Mouse (Mus musculus) stomach, embryonic 15.5 days (tissue): ENCODE results near the gene Gabpb2. TPM values are rescaled to one million over a fixed set of nuclear protein-coding genes. Genes with fewer than 3 reads are reported as not detected.
"Not testable (repeated sequence)": the region's sequence is repeated elsewhere in the genome, so short reads cannot be mapped to it uniquely, and the experiment has no call there.

ENCODE experiments used
- ATAC-seq: fragments of 200-750 bp; cut with Nextera tagmentation; 2 replicates; pipeline ENCODE4 v1.8.0; 2017; ENCODE audit warnings: low read depth, moderate number of reproducible peaks, moderate TSS enrichment; ENCODE audit not compliant: insufficient read depth, low FRiP score
- H3K27ac ChIP-seq: fragments of 300-500 bp; sonication (generic); 2 replicates; pipeline ENCODE4 v1.5.1; 2015; ENCODE audit warnings: mild to moderate bottlenecking, inconsistent platforms
- H3K27me3 ChIP-seq: fragments of 300-500 bp; sonication (generic); replicated peaks from 2 replicates; pipeline ENCODE4 v1.6.1; 2015; ENCODE audit warnings: inconsistent platforms
- H3K36me3 ChIP-seq: fragments of 300-500 bp; sonication (generic); 2 replicates; pipeline ENCODE4 v1.6.1; 2015; ENCODE audit warnings: inconsistent platforms
- H3K4me1 ChIP-seq: fragments of 300-500 bp; sonication (generic); 2 replicates; pipeline ENCODE4 v1.6.1; 2015; ENCODE audit warnings: inconsistent platforms
- H3K4me2 ChIP-seq: fragments of 300-500 bp; sonication (generic); 2 replicates; pipeline ENCODE4 v1.6.1; 2015; ENCODE audit warnings: mild to moderate bottlenecking, inconsistent platforms
- H3K4me3 ChIP-seq: fragments of 300-500 bp; sonication (generic); replicated peaks from 2 replicates; pipeline ENCODE4 v1.5.1; 2015; ENCODE audit warnings: inconsistent platforms
- H3K9ac ChIP-seq: fragments of 300-500 bp; sonication (generic); 2 replicates; pipeline ENCODE4 v1.6.1; 2015; ENCODE audit warnings: inconsistent platforms
- H3K9me3 ChIP-seq: fragments of 300-500 bp; sonication (generic); 2 replicates; pipeline ENCODE4 v1.6.1; 2016; ENCODE audit warnings: inconsistent platforms
- WGBS: fragments of 180-500 bp; shearing (Covaris S2); methylation state at CpG from one replicate; pipeline ENCODE4 v1.1.7; 2015; 5-methylcytosine and 5-hydroxymethylcytosine counted together
- polyA plus RNA-seq: library from polyadenylated mRNA; unstranded; fragments of >200 nt; fragmentation: Nextera tagmentation; extraction: Ambion mirVana; gene quantifications from 2 replicates; pipeline ENCODE4 v1.2.1, GENCODE M21; 2015

Gene Gabpb2
- polyA plus RNA-seq, 1 experiment from 2014 or later: 11.4 TPM

- Histone ChIP-seq H3K27me3 (no peaks in the 10 kb centered on the region), H3K4me2 (no peak overlapping the region), H3K36me3 (peaks cover 9% of the 10 kb centered on the region), H3K27ac (peak overlapping the region; percentile 21; the same call in 1 of the 2 replicates), H3K9ac (no peak overlapping the region), H3K4me3 (peak overlapping the region; percentile 15; the same call in 1 of the 2 replicates), H3K9me3 (no peaks in the 10 kb centered on the region), H3K4me1 (no peaks in the 10 kb centered on the region)
- WGBS: 83% methylated on average over 9 of the region's 9 CpGs
- no peak for ATAC-seq
Measured at GRCm38 (mm10) chr3:95141474-95141873, 76.2 kb downstream of the Gabpb2 start.

GRCm38 (mm10) chr3:95140795-95141194 is 76.9 kb downstream of the Gabpb2 start:
- 93% methylated on average over 6 of the region's 6 CpGs for WGBS

DNA sequence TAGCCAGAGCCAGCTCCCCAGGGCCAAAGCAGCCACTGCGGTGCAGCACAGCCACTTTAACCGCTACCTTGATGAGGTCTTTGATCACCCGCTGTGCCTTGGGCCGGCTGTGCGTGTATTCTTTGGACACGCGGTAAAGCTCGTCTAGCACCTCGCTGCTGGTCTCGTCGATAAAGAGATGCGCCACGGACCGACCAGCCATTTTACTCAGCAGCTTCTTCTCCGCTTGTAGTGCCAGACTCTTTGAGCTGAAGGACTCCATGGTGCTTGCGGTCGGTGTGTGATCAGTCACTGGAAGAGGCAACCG is 77.5 kb downstream of the Gabpb2 start:
- no peak for ATAC-seq
- peaks cover 9% of the 10 kb centered on the region for H3K36me3 ChIP-seq
- H3K4me2 ChIP-seq: peak overlapping the region; percentile 11; the same call in 1 of the 2 replicates
- H3K9me3 ChIP-seq: no peaks in the 10 kb centered on the region
- no peak overlapping the region for H3K9ac ChIP-seq
- no peaks in the 10 kb centered on the region for H3K27me3 ChIP-seq
- 62% methylated on average over 18 of the region's 18 CpGs for WGBS
- no peak overlapping the region for H3K27ac ChIP-seq
- no peak overlapping the region for H3K4me3 ChIP-seq
- peaks cover 3% of the 10 kb centered on the region; the same call in 1 of the 2 replicates for H3K4me1 ChIP-seq

More at GRCm38 (mm10) chr3:95140795-95141194, 76.9 kb downstream of the Gabpb2 start:
- Histone ChIP-seq H3K4me3 (no peak overlapping the region), H3K27me3 (no peaks in the 10 kb centered on the region), H3K4me2 (no peak overlapping the region), H3K4me1 (no peaks in the 10 kb centered on the region), H3K27ac (no peak overlapping the region), H3K9me3 (no peaks in the 10 kb centered on the region), H3K9ac (no peak overlapping the region), H3K36me3 (peaks cover 9% of the 10 kb centered on the region)
- ATAC-seq: no peak

GRCm38 (mm10) chr3:95139586-95140288 is 78.0 kb downstream of the Gabpb2 start:
- Histone ChIP-seq H3K4me3 (no peak overlapping the region), H3K9me3 (no peaks in the 10 kb centered on the region), H3K4me1 (peaks cover 7% of the 10 kb centered on the region; the same call in 1 of the 2 replicates), H3K4me2 (peak overlapping the region; percentile 11; the same call in 1 of the 2 replicates), H3K27me3 (no peaks in the 10 kb centered on the region), H3K36me3 (peaks cover 9% of the 10 kb centered on the region), H3K9ac (no peak overlapping the region), H3K27ac (no peak overlapping the region)
- WGBS: 69% methylated on average over 25 of the region's 25 CpGs
- ATAC-seq: no peak

- Histone ChIP-seq H3K27ac (no peak overlapping the region), H3K36me3 (peaks cover 5% of the 10 kb centered on the region), H3K4me3 (no peak overlapping the region), H3K4me2 (no peak overlapping the region), H3K4me1 (peaks cover 10% of the 10 kb centered on the region; the same call in 1 of the 2 replicates), H3K27me3 (no peaks in the 10 kb centered on the region), H3K9me3 (no peaks in the 10 kb centered on the region), H3K9ac (no peak overlapping the region)
- no peak for ATAC-seq
- 87% methylated on average over 3 of the region's 3 CpGs for WGBS
Measured at GRCm38 (mm10) chr3:95136336-95136735, 81.4 kb downstream of the Gabpb2 start.

- H3K27ac ChIP-seq: no peak overlapping the region
- H3K9me3 ChIP-seq: no peaks in the 10 kb centered on the region
- no peaks in the 10 kb centered on the region for H3K36me3 ChIP-seq
- ATAC-seq: no peak
- peaks cover 10% of the 10 kb centered on the region; the same call in 1 of the 2 replicates for H3K4me1 ChIP-seq
- peak overlapping the region; percentile 64 for H3K4me2 ChIP-seq
- H3K27me3 ChIP-seq: no peaks in the 10 kb centered on the region
- H3K9ac ChIP-seq: no peak overlapping the region
- H3K4me3 ChIP-seq: peak overlapping the region; percentile 37
- 77% methylated on average over 7 of the region's 7 CpGs for whole genome bisulfite sequencing
Measured at GRCm38 (mm10) chr3:95135433-95136052, 82.2 kb downstream of the Gabpb2 start.

- no peak for ATAC-seq
- no peak overlapping the region for H3K27ac ChIP-seq
- H3K27me3 ChIP-seq: no peaks in the 10 kb centered on the region
- peak overlapping the region; percentile 64 for H3K4me2 ChIP-seq
- peak overlapping the region; percentile 37 for H3K4me3 ChIP-seq
- H3K9me3 ChIP-seq: no peaks in the 10 kb centered on the region
- no peak overlapping the region for H3K9ac ChIP-seq
- 19% methylated on average over 6 of the region's 6 CpGs for WGBS
- no peaks in the 10 kb centered on the region for H3K36me3 ChIP-seq
- peaks cover 10% of the 10 kb centered on the region; the same call in 1 of the 2 replicates for H3K4me1 ChIP-seq
Measured at GRCm38 (mm10) chr3:95135023-95135422, 82.7 kb downstream of the Gabpb2 start.

DNA sequence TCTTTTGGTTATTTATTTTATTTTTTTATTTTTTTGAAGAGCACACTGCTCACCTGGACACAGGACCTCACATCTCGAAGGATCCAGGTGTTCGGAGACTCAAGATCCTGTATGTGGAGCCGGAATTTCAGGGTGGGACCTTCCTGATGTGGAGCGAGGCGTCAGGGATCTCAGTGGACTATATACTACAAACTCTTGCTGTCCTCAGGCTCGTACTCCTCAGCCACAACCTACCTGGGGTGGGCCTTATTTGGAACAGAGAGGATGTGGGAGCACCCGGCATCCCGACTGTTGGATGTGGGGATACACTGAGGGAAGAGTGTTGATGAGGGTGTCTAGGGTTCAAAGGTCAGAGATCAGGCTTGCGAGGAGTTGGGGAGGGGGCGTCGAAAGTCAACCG is 83.6 kb downstream of the Gabpb2 start:
- not testable (repeated sequence) for H3K9me3 ChIP-seq, H3K4me2 ChIP-seq, H3K36me3 ChIP-seq, H3K9ac ChIP-seq, H3K27me3 ChIP-seq, H3K27ac ChIP-seq
- Histone ChIP-seq H3K4me1 (peaks cover 10% of the 10 kb centered on the region; the same call in 1 of the 2 replicates), H3K4me3 (peak overlapping the region; percentile 65; the same call in 1 of the 2 replicates)
- peak; percentile 53 for ATAC-seq
- whole genome bisulfite sequencing: no CpG with 5 or more reads among the region's 12 CpGs

DNA sequence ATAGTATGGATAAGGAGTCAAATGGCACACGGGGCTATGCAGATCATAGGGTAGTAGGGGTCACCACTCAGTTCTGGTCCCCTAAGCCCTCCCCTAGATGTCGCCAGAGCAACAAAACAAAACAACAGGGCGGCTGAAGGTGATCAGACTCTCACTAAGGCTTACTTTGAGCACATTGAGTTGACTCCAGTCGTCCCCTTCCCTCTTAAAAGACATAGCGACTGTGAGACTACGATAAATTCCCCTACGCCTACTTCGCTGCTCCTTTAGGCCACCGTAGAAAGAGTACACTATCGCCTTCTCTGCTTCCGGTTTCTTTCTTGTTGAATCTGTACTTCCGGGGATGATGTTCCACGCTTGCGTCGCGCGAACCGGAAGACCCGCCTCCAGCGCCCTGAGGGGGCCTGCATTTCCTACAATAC is 84.0 kb downstream of the Gabpb2 start, which contains the start of the genes Scnm1 and Lysmd1:
Gene Scnm1, minus strand, starts transcription at position 332 of the 422 bp plus-strand sequence.
Gene Lysmd1, plus strand, starts transcription at position 409 of the 422 bp plus-strand sequence.
- Histone ChIP-seq H3K4me2 (peak within 1 kb of the TSS; percentile 87), H3K9ac (peak within 1 kb of the TSS; percentile 60; the same call in 1 of the 2 replicates), H3K9me3 (no peaks in the 10 kb centered on the region), H3K27me3 (no peaks in the 10 kb centered on the region), H3K4me1 (peaks cover 10% of the 10 kb centered on the region; the same call in 1 of the 2 replicates), H3K27ac (peak within 1 kb of the TSS; percentile 80; the same call in 1 of the 2 replicates), H3K36me3 (no peaks in the 10 kb centered on the region), H3K4me3 (peak within 1 kb of the TSS; percentile 65)
- WGBS: under 1% methylated on average over 20 of the region's 20 CpGs
- peak; percentile 94 for ATAC-seq

GRCm38 (mm10) chr3:95133176-95133575 is 84.5 kb downstream of the Gabpb2 start:
- Histone ChIP-seq H3K36me3 (no peaks in the 10 kb centered on the region), H3K4me2 (peak overlapping the region; percentile 87), H3K9me3 (no peaks in the 10 kb centered on the region), H3K27me3 (no peaks in the 10 kb centered on the region), H3K27ac (peak overlapping the region; percentile 80; the same call in 1 of the 2 replicates), H3K9ac (peak overlapping the region; percentile 60; the same call in 1 of the 2 replicates), H3K4me3 (peak overlapping the region; percentile 65), H3K4me1 (peaks cover 10% of the 10 kb centered on the region; the same call in 1 of the 2 replicates)
- 49% methylated on average over 11 of the region's 11 CpGs for WGBS
- no peak for ATAC-seq

DNA sequence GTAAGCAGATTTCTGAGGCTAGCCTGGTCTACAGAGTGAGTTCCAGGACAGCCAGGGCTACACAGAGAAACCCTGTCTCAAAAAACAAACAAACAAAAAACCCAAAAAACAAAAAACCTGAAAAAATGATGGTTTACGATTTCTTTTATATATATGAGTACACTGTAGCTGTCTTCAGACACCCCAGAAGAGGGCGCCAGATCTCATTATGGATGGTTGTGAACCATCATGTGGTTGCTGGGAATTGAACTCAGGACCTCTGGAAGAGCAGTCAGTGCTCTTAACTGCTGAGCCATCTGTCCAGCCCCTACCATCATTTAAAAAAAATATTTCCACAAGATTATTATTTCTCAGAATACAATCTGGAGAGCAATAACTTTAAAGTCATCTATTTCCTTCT is 85.3 kb downstream of the Gabpb2 start:
- H3K4me1 ChIP-seq: peaks cover 10% of the 10 kb centered on the region; the same call in 1 of the 2 replicates
- ATAC-seq, H3K4me3 ChIP-seq, H3K9ac ChIP-seq, H3K9me3 ChIP-seq, H3K36me3 ChIP-seq, H3K27me3 ChIP-seq, H3K4me2 ChIP-seq, H3K27ac ChIP-seq: not testable (repeated sequence)
- WGBS: 87% methylated on average over 2 of the region's 2 CpGs
